Mouse (Mus musculus) ovary, postnatal 14 days (tissue): Measurements from ENCODE around the gene Zfyve27.

ENCODE experiments used
- DNase-seq: peaks from one replicate; pipeline ENCODE4 v3.0.0; 2022; ENCODE audit warnings: low spot score

The Zfyve27 gene

DNA sequence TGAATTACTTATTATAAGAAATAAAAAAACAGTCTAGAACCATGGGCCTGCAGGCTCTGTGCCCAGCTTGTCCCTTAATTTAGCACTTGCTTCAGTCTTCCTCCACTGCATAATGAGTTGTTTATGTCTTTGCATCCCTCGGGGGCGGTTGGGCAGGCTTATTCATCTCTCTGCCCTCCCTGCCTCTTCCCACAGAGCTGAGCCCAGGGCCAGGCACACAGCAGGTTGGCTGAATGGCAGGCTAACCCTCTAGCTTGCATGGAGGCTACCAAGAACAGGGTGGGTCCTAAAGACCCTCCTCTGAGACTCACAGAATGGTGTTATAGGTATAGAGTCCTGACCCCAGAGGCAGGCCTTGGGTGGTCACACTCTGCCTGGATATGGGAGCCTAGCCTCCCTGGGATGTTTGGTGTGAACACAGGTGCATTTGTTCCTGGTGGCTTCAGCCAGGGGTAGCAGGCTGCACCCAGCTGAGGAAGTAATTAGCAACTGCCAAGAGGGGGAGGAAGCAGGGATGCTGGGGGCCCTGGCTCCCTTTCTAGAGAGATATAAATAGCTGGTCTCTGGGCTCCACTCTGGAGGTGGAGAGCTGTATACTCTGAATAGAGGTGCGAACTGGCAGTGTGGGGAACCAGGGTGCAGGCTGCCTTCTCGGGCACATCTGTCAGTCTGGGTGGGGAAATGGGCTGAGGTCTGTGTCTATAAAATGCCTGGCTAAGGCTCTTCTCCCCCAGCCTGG is 74.0 kb downstream of the Zfyve27 start:
- no peak for DNase-seq

DNA sequence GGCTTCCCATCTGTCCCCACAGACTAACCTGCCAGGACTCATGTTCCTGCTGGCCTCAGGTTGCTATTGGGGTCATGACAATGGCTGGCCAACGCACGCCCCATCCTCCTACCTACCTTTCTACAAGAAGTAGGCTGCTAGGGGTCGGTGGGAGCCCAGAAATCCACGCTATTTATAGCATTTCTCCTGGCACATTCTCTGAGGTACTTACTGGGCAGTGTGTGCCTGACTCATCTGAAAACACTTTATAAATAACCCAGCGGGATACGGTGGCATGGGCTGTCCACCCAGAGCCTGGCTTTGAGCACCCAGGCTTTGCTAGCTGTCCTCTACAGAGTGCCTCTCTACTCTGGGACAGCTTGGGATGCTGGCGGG is 74.6 kb downstream of the Zfyve27 start:
- no peak for DNase-seq

DNA sequence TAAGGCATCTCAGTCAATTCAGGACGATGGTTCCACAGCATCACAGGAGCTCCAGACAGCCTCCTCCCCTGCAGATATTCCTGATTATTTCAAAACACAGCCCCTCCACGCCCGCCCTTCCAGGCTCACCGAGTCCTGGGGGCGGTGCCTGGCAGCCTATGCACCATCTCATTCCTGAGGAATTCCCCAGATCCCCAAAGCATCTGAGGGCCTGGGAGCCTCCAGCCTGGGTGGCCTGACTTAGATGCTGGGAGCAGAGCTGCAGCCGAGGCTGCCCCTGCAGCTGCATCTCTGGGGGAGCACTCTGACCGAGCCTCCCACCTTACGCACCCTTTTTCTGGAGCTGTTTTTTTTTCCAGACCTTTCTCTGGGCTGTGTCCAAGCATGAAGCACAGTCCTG is 77.1 kb downstream of the Zfyve27 start:
- no peak for DNase-seq

DNA sequence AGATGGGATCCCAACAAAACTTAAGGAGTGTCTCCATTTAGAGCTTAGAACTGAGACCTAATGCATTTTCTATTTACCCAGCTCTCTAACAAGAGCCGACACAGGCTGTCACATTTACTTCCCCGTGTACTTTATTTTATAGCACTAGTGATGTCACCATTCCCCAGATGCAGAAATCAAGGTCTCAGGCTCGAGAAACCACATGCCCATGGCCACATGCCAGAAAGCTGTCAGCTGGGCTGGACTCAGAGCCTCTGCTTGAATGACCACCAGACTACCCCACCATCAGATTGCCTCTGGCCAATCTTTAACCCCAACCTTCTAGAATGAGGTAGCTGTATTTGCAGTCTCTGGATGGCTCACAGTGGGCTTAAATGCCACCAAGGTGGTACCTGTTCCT is 79.7 kb downstream of the Zfyve27 start:
- no peak for DNase-seq
